Mouse (Mus musculus): ENCODE data around the gene Olfr65.

DNA sequence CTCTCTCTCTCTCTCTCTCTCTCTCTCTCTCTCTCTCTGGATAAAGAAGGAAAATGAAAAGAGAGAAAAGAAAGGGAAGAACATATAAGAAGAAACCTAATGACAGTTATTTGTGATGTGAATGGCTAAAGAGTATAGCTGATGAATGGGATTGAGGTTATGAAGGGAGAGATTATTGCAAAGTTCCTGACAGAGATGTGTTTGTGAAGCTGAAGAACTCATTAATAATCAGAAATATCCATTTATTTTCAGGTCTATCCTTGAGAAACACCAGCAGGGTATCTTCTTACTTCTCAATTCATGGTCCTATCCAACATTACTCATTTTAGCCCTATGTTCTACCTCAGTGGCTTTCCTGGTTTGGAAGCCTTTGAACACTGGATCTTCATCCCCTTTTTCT lies 25.2 kb downstream of the Olfr65 start, which contains the start of gene Olfr631:
- TF ChIP-seq POLR2A (IDR thresholded peaks at IDR 0.05; ENCODE audit: low read depth, low read length) (no peak), CTCF (conservative IDR thresholded peaks at IDR 0.05; ENCODE audit: insufficient read depth, insufficient read length, low read depth, low read length) (no peak)

Measured in kidney, adult 2 months (tissue).